Mouse (Mus musculus): ENCODE measurements at regions not wholly inside any gene's neighbourhood (a gene's known extent, or its start where the extent isn't known, plus 50 kb on each side); places are given as distances from the start of the nearest gene placed in this dataset.

DNA sequence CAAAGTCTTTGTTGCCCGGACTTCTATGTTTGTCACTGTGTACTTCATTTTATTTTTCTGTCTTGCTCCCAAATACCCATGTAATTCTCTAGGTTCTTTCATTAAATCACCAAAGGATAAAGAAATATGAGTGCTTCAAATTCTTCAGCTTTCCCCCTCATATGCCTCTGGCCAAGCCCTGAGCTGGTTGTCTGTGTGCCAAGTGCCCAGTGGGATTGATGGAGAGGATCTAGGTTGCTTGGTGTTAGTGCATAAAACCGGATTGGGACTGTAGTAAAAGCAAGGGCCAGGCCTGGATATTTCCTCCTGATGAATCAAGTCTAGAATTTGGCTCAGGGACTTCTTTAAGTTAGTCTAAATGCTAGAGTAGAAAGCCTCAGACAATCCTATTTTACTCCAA lies 229.0 kb downstream of the Sec61b start:
- Histone ChIP-seq H3K27ac (ENCODE audit: insufficient read depth, low read depth, low read length) (no peak overlapping the region), H3K4me1 (ENCODE audit: control insufficient read depth, insufficient read depth, low read length) (no peaks in the 10 kb centered on the region)
- TF ChIP-seq POLR2A (IDR thresholded peaks at IDR 0.05; ENCODE audit: borderline replicate concordance, low read depth, low read length), result no peak

GRCm38 (mm10) chr4:47704607-47705006 lies 230.1 kb downstream of the Sec61b start:
- Histone ChIP-seq H3K27ac (ENCODE audit: insufficient read depth, low read depth, low read length) (no peak overlapping the region), H3K4me3 (ENCODE audit: insufficient read depth, low read length) (no peak overlapping the region), H3K4me1 (ENCODE audit: control insufficient read depth, insufficient read depth, low read length) (no peaks in the 10 kb centered on the region)
- no peak for TF ChIP-seq POLR2A (IDR thresholded peaks at IDR 0.05; ENCODE audit: borderline replicate concordance, low read depth, low read length)
- no peak for TF ChIP-seq CTCF (IDR thresholded peaks at IDR 0.05; ENCODE audit: low read depth, low read length)

More for the DNA sequence above, 229.0 kb downstream of the Sec61b start:
- H3K4me3 ChIP-seq (ENCODE audit: insufficient read depth, low read length), result no peak overlapping the region

GRCm38 (mm10) chr4:47707966-47708365 lies 233.5 kb downstream of the Sec61b start:
- no peak for TF ChIP-seq CTCF (IDR thresholded peaks at IDR 0.05; ENCODE audit: low read depth, low read length)
- no peak for TF ChIP-seq POLR2A (IDR thresholded peaks at IDR 0.05; ENCODE audit: borderline replicate concordance, low read depth, low read length)
- no peak overlapping the region for H3K4me3 ChIP-seq (ENCODE audit: insufficient read depth, low read length)
- no peak overlapping the region for H3K27ac ChIP-seq (ENCODE audit: insufficient read depth, low read depth, low read length)
- H3K4me1 ChIP-seq (ENCODE audit: control insufficient read depth, insufficient read depth, low read length), result no peaks in the 10 kb centered on the region

GRCm38 (mm10) chr4:47713387-47713786 lies 238.9 kb downstream of the Sec61b start:
- Histone ChIP-seq H3K27ac (ENCODE audit: insufficient read depth, low read depth, low read length) (no peak overlapping the region), H3K4me3 (ENCODE audit: insufficient read depth, low read length) (no peak overlapping the region), H3K4me1 (ENCODE audit: control insufficient read depth, insufficient read depth, low read length) (no peaks in the 10 kb centered on the region)
- no peak for TF ChIP-seq CTCF (IDR thresholded peaks at IDR 0.05; ENCODE audit: low read depth, low read length)
- TF ChIP-seq POLR2A (IDR thresholded peaks at IDR 0.05; ENCODE audit: borderline replicate concordance, low read depth, low read length), result no peak

DNA sequence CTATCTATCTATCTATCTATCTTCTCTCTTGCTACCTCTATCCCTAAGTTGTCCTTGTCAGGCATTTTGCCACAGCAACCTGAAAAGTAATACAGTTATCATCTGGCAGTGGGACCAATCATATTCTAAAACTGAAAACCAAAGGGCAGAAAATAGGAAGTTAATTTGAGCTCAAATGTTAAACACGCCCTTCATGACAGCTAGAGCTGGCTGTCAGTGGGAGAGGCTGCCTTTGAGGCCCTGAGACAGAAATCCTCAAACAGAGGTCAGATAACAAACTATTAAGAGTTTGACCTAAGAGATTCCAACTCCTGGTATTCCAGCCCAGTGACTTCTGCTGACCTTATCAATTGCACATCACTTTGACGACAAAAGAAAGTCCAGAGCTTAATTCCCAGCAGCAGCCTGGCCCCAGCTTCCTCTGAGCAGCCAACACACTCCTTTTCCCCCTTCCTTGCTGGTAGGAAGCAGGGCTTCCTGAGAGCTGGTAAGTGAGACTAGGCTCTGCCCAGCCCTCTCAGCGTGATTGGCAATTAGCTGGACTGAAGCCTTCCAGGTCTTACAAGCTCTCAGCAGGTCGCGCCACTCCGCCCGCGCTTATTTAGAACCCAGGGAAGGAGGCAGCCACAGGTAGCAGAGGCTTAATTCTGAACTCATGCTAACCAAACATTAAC lies 250.0 kb downstream of the Sec61b start:
- no peak overlapping the region for H3K4me3 ChIP-seq (ENCODE audit: insufficient read depth, low read length)
- no peak overlapping the region for H3K27ac ChIP-seq (ENCODE audit: insufficient read depth, low read depth, low read length)
- no peak for TF ChIP-seq CTCF (IDR thresholded peaks at IDR 0.05; ENCODE audit: low read depth, low read length)
- TF ChIP-seq POLR2A (IDR thresholded peaks at IDR 0.05; ENCODE audit: borderline replicate concordance, low read depth, low read length), result no peak
- H3K4me1 ChIP-seq (ENCODE audit: control insufficient read depth, insufficient read depth, low read length), result no peaks in the 10 kb centered on the region

GRCm38 (mm10) chr4:47725005-47725340 lies 250.5 kb downstream of the Sec61b start:
- H3K4me3 ChIP-seq (ENCODE audit: insufficient read depth, low read length), result no peak overlapping the region
- no peak for TF ChIP-seq CTCF (IDR thresholded peaks at IDR 0.05; ENCODE audit: low read depth, low read length)
- TF ChIP-seq POLR2A (IDR thresholded peaks at IDR 0.05; ENCODE audit: borderline replicate concordance, low read depth, low read length), result no peak
- no peaks in the 10 kb centered on the region for H3K4me1 ChIP-seq (ENCODE audit: control insufficient read depth, insufficient read depth, low read length)
- no peak overlapping the region for H3K27ac ChIP-seq (ENCODE audit: insufficient read depth, low read depth, low read length)

DNA sequence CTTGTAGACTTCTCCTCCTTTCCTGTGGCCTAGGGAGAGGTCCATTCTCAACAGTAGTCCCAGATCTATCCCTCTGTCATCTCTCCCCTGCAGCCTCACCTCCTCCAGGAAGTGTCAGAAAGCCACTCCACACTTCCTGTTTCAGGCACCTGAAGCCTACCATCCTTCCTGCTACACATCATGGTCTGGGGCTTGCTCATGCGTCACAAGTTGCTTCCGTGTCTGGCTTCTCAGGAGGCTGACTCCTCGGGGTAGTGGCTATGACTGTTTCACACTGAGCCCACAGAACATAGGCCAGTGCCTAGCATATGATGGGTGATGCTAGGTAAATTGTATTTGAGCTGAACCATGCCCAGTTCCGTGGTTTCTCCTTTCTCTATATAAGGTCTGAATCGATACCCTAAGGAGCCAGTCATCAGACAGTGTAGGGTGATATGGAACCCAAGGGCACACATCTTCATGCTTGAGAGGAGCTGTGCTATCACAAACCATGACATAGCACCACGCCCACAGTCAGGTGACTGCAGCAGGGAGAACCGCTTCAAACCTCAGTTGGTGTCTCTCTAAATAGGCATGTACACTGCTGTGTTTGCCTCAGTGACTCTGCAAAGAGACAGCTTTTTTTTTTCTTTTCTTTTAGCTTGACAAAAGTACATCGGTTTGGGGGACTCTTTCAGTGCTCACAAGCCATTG lies 272.2 kb downstream of the Sec61b start:
- Histone ChIP-seq H3K27ac (ENCODE audit: insufficient read depth, low read depth, low read length) (no peak overlapping the region), H3K4me1 (ENCODE audit: control insufficient read depth, insufficient read depth, low read length) (no peaks in the 10 kb centered on the region), H3K4me3 (ENCODE audit: insufficient read depth, low read length) (no peak overlapping the region)
- TF ChIP-seq CTCF (IDR thresholded peaks at IDR 0.05; ENCODE audit: low read depth, low read length) (no peak), POLR2A (IDR thresholded peaks at IDR 0.05; ENCODE audit: borderline replicate concordance, low read depth, low read length) (no peak)

GRCm38 (mm10) chr4:47772230-47772920 lies 272.6 kb upstream of the Nr4a3 start:
- Histone ChIP-seq H3K4me1 (ENCODE audit: control insufficient read depth, insufficient read depth, low read length) (no peaks in the 10 kb centered on the region), H3K27ac (ENCODE audit: insufficient read depth, low read depth, low read length) (no peak overlapping the region), H3K4me3 (ENCODE audit: insufficient read depth, low read length) (no peak overlapping the region)
- no peak for TF ChIP-seq CTCF (IDR thresholded peaks at IDR 0.05; ENCODE audit: low read depth, low read length)
- no peak for TF ChIP-seq POLR2A (IDR thresholded peaks at IDR 0.05; ENCODE audit: borderline replicate concordance, low read depth, low read length)

GRCm38 (mm10) chr4:47774664-47775063 lies 270.3 kb upstream of the Nr4a3 start:
- no peak for TF ChIP-seq POLR2A (IDR thresholded peaks at IDR 0.05; ENCODE audit: borderline replicate concordance, low read depth, low read length)
- no peak for TF ChIP-seq CTCF (IDR thresholded peaks at IDR 0.05; ENCODE audit: low read depth, low read length)
- H3K4me3 ChIP-seq (ENCODE audit: insufficient read depth, low read length), result no peak overlapping the region
- no peak overlapping the region for H3K27ac ChIP-seq (ENCODE audit: insufficient read depth, low read depth, low read length)
- H3K4me1 ChIP-seq (ENCODE audit: control insufficient read depth, insufficient read depth, low read length), result no peaks in the 10 kb centered on the region

- Histone ChIP-seq H3K4me3 (ENCODE audit: insufficient read depth, low read length) (no peak overlapping the region), H3K27ac (ENCODE audit: insufficient read depth, low read depth, low read length) (no peak overlapping the region), H3K4me1 (ENCODE audit: control insufficient read depth, insufficient read depth, low read length) (no peaks in the 10 kb centered on the region)
- TF ChIP-seq POLR2A (IDR thresholded peaks at IDR 0.05; ENCODE audit: borderline replicate concordance, low read depth, low read length) (no peak), CTCF (IDR thresholded peaks at IDR 0.05; ENCODE audit: low read depth, low read length) (no peak)
Measured at GRCm38 (mm10) chr4:47781039-47781438, 263.9 kb upstream of the Nr4a3 start.
